Mouse (Mus musculus): Measurements from ENCODE around the gene Haus6. TPM values are rescaled to one million over a fixed set of nuclear protein-coding genes. Genes with fewer than 3 reads are reported as not detected.
A peak's percentile ranks its signal among the peaks of the same experiment; 100 is the strongest.

Gene Haus6
- total RNA-seq, 1 experiment from 2014 or later, result 42.0 TPM

- no peak for ATAC-seq (replicated peaks in 1 of 2; ENCODE audit: insufficient read depth in 1 of 2, low FRiP score in 2 of 2, low TSS enrichment in 1 of 2, low read depth in 1 of 2, poor library complexity in 2 of 2, severe bottlenecking in 2 of 2)
Observed at GRCm38 (mm10) chr4:86580056-86580455, 31.8 kb downstream of the Haus6 start.

GRCm38 (mm10) chr4:86576630-86577225 lies 35.1 kb downstream of the Haus6 start:
- no peak for ATAC-seq (replicated peaks in 1 of 2; ENCODE audit: insufficient read depth in 1 of 2, low FRiP score in 2 of 2, low TSS enrichment in 1 of 2, low read depth in 1 of 2, poor library complexity in 2 of 2, severe bottlenecking in 2 of 2)

GRCm38 (mm10) chr4:86576120-86576541 lies 35.7 kb downstream of the Haus6 start:
- ATAC-seq (replicated peaks in 1 of 2; ENCODE audit: insufficient read depth in 1 of 2, low FRiP score in 2 of 2, low TSS enrichment in 1 of 2, low read depth in 1 of 2, poor library complexity in 2 of 2, severe bottlenecking in 2 of 2), result no peak

- ATAC-seq (replicated peaks in 1 of 2; ENCODE audit: insufficient read depth in 1 of 2, low FRiP score in 2 of 2, low TSS enrichment in 1 of 2, low read depth in 1 of 2, poor library complexity in 2 of 2, severe bottlenecking in 2 of 2), result peak; percentile 93 to 97
Observed at GRCm38 (mm10) chr4:86575283-86575983, 36.4 kb downstream of the Haus6 start, which contains the start of gene Rraga. TSS of gene Rraga (plus strand) at chr4:86575668.

GRCm38 (mm10) chr4:86574939-86575282 lies 36.9 kb downstream of the Haus6 start:
- ATAC-seq (replicated peaks in 1 of 2; ENCODE audit: insufficient read depth in 1 of 2, low FRiP score in 2 of 2, low TSS enrichment in 1 of 2, low read depth in 1 of 2, poor library complexity in 2 of 2, severe bottlenecking in 2 of 2), result peak; percentile 2 to 22; a peak in 2 of 4 replicates

GRCm38 (mm10) chr4:86561061-86561460 lies 50.8 kb downstream of the Haus6 start:
- ATAC-seq (replicated peaks in 1 of 2; ENCODE audit: insufficient read depth in 1 of 2, low FRiP score in 2 of 2, low TSS enrichment in 1 of 2, low read depth in 1 of 2, poor library complexity in 2 of 2, severe bottlenecking in 2 of 2), result no peak

- no peak for ATAC-seq (replicated peaks in 1 of 2; ENCODE audit: insufficient read depth in 1 of 2, low FRiP score in 2 of 2, low TSS enrichment in 1 of 2, low read depth in 1 of 2, poor library complexity in 2 of 2, severe bottlenecking in 2 of 2)
Observed at GRCm38 (mm10) chr4:86559006-86559405, 52.8 kb downstream of the Haus6 start.

- ATAC-seq (replicated peaks in 1 of 2; ENCODE audit: insufficient read depth in 1 of 2, low FRiP score in 2 of 2, low TSS enrichment in 1 of 2, low read depth in 1 of 2, poor library complexity in 2 of 2, severe bottlenecking in 2 of 2), result no peak
Observed at GRCm38 (mm10) chr4:86558228-86558627, 53.6 kb downstream of the Haus6 start, which contains the start of gene Saxo1. TSS of gene Saxo1 (minus strand) at chr4:86558328.

GRCm38 (mm10) chr4:86557371-86557770 lies 54.5 kb downstream of the Haus6 start:
- no peak for ATAC-seq (replicated peaks in 1 of 2; ENCODE audit: insufficient read depth in 1 of 2, low FRiP score in 2 of 2, low TSS enrichment in 1 of 2, low read depth in 1 of 2, poor library complexity in 2 of 2, severe bottlenecking in 2 of 2)

- peak in 1 of 2 experiments; percentile 77; a peak in 2 of 4 replicates for ATAC-seq (replicated peaks in 1 of 2; ENCODE audit: insufficient read depth in 1 of 2, low FRiP score in 2 of 2, low TSS enrichment in 1 of 2, low read depth in 1 of 2, poor library complexity in 2 of 2, severe bottlenecking in 2 of 2)
Observed at GRCm38 (mm10) chr4:86555035-86555707, 56.7 kb downstream of the Haus6 start.

GRCm38 (mm10) chr4:86548332-86548731 lies 63.5 kb downstream of the Haus6 start:
- ATAC-seq (replicated peaks in 1 of 2; ENCODE audit: insufficient read depth in 1 of 2, low FRiP score in 2 of 2, low TSS enrichment in 1 of 2, low read depth in 1 of 2, poor library complexity in 2 of 2, severe bottlenecking in 2 of 2), result peak in 1 of 2 experiments; percentile 46; a peak in 3 of 4 replicates

- no peak for ATAC-seq (replicated peaks in 1 of 2; ENCODE audit: insufficient read depth in 1 of 2, low FRiP score in 2 of 2, low TSS enrichment in 1 of 2, low read depth in 1 of 2, poor library complexity in 2 of 2, severe bottlenecking in 2 of 2)
Observed at GRCm38 (mm10) chr4:86545615-86546014, 66.2 kb downstream of the Haus6 start.

GRCm38 (mm10) chr4:86543999-86544398 lies 67.9 kb downstream of the Haus6 start:
- ATAC-seq (replicated peaks in 1 of 2; ENCODE audit: insufficient read depth in 1 of 2, low FRiP score in 2 of 2, low TSS enrichment in 1 of 2, low read depth in 1 of 2, poor library complexity in 2 of 2, severe bottlenecking in 2 of 2), result no peak

GRCm38 (mm10) chr4:86541573-86541972 lies 70.3 kb downstream of the Haus6 start:
- no peak; a peak in 1 of 4 replicates for ATAC-seq (replicated peaks in 1 of 2; ENCODE audit: insufficient read depth in 1 of 2, low FRiP score in 2 of 2, low TSS enrichment in 1 of 2, low read depth in 1 of 2, poor library complexity in 2 of 2, severe bottlenecking in 2 of 2)

- no peak for ATAC-seq (replicated peaks in 1 of 2; ENCODE audit: insufficient read depth in 1 of 2, low FRiP score in 2 of 2, low TSS enrichment in 1 of 2, low read depth in 1 of 2, poor library complexity in 2 of 2, severe bottlenecking in 2 of 2)
Observed at GRCm38 (mm10) chr4:86538936-86539335, 72.9 kb downstream of the Haus6 start.

GRCm38 (mm10) chr4:86537972-86538371 lies 73.9 kb downstream of the Haus6 start:
- no peak; a peak in 1 of 4 replicates for ATAC-seq (replicated peaks in 1 of 2; ENCODE audit: insufficient read depth in 1 of 2, low FRiP score in 2 of 2, low TSS enrichment in 1 of 2, low read depth in 1 of 2, poor library complexity in 2 of 2, severe bottlenecking in 2 of 2)

GRCm38 (mm10) chr4:86534091-86534481 lies 77.8 kb downstream of the Haus6 start:
- no peak for ATAC-seq (replicated peaks in 1 of 2; ENCODE audit: insufficient read depth in 1 of 2, low FRiP score in 2 of 2, low TSS enrichment in 1 of 2, low read depth in 1 of 2, poor library complexity in 2 of 2, severe bottlenecking in 2 of 2)

GRCm38 (mm10) chr4:86533406-86534090 lies 78.3 kb downstream of the Haus6 start:
- ATAC-seq (replicated peaks in 1 of 2; ENCODE audit: insufficient read depth in 1 of 2, low FRiP score in 2 of 2, low TSS enrichment in 1 of 2, low read depth in 1 of 2, poor library complexity in 2 of 2, severe bottlenecking in 2 of 2), result no peak

Data from hematopoietic stem cell, adult 5-6 weeks (primary cell).